Mouse (Mus musculus) hindbrain, embryonic 12.5 days (tissue): ENCODE measurements around the gene Mars. TPM values are rescaled to one million over a fixed set of nuclear protein-coding genes. Genes with fewer than 3 reads are reported as not detected.
A peak's percentile ranks its signal among the peaks of the same experiment; 100 is the strongest.

Experiments
- ATAC-seq: fragments of 200-750 bp; cut with Nextera tagmentation; 2 replicates; pipeline ENCODE4 v1.8.0; 2017; ENCODE audit warnings: moderate TSS enrichment; ENCODE audit not compliant: low FRiP score
- H3K27ac ChIP-seq: fragments of 300-500 bp; sonication (generic); 2 replicates; pipeline ENCODE4 v1.5.1; 2016; ENCODE audit warnings: mild to moderate bottlenecking
- H3K27me3 ChIP-seq: fragments of 300-500 bp; sonication (generic); 2 replicates; pipeline ENCODE4 v1.6.1; 2016; ENCODE audit warnings: mild to moderate bottlenecking
- H3K36me3 ChIP-seq: fragments of 300-500 bp; sonication (generic); 2 replicates; pipeline ENCODE4 v1.6.1; 2016; ENCODE audit warnings: mild to moderate bottlenecking
- H3K4me1 ChIP-seq: fragments of 300-500 bp; sonication (generic); 2 replicates; pipeline ENCODE4 v1.6.1; 2016
- H3K4me2 ChIP-seq: fragments of 300-500 bp; sonication (generic); replicated peaks from 2 replicates; pipeline ENCODE4 v1.6.1; 2016; ENCODE audit warnings: mild to moderate bottlenecking
- H3K4me3 ChIP-seq: fragments of 300-500 bp; sonication (generic); 2 replicates; pipeline ENCODE4 v1.5.1; 2016; ENCODE audit warnings: mild to moderate bottlenecking
- H3K9ac ChIP-seq: fragments of 300-500 bp; sonication (generic); 2 replicates; pipeline ENCODE4 v1.6.1; 2016; ENCODE audit warnings: mild to moderate bottlenecking, moderate library complexity
- H3K9me3 ChIP-seq: fragments of 300-500 bp; sonication (generic); replicated peaks from 2 replicates; pipeline ENCODE4 v1.6.1; 2016; ENCODE audit warnings: mild to moderate bottlenecking
- WGBS: fragments of 180-500 bp; shearing (Covaris S2); methylation state at CpG from one replicate; pipeline ENCODE4 v1.1.7; 2016; 5-methylcytosine and 5-hydroxymethylcytosine counted together
- polyA plus RNA-seq: library from polyadenylated mRNA; unstranded; fragments of >200 nt; fragmentation: Nextera tagmentation; extraction: Ambion mirVana; gene quantifications from 2 replicates; pipeline ENCODE4 v1.2.1, GENCODE M21; 2016

The Mars gene
- polyA plus RNA-seq, 1 experiment from 2014 or later = 142 TPM

DNA sequence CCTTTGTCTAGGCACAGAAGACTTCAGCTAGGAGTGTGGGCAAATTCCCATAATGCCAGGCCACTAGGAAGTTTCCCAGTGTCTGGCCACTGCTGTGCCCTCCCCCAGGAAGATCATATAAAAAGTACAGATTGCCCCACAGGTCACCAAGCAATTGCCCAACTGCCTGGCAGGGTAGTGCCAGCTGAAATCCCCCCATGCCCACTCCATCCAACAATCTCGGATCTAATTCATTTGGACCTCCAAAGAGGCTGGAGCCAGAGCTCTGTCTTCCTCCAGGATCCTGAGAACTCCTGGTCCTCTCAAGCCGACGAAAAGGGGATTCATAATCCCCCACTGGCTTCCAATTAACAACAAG is 23.7 kb downstream of the Mars start:
- 5% methylated on average over 3 of the region's 3 CpGs for WGBS
- ATAC-seq = no peak
- Histone ChIP-seq H3K4me2 (peak overlapping the region; percentile 92), H3K4me1 (peaks cover 52% of the 10 kb centered on the region), H3K9ac (peak overlapping the region; percentile 88), H3K9me3 (no peaks in the 10 kb centered on the region), H3K4me3 (peak overlapping the region; percentile 66), H3K27me3 (no peaks in the 10 kb centered on the region), H3K36me3 (peaks cover 38% of the 10 kb centered on the region), H3K27ac (peak overlapping the region; percentile 97)

DNA sequence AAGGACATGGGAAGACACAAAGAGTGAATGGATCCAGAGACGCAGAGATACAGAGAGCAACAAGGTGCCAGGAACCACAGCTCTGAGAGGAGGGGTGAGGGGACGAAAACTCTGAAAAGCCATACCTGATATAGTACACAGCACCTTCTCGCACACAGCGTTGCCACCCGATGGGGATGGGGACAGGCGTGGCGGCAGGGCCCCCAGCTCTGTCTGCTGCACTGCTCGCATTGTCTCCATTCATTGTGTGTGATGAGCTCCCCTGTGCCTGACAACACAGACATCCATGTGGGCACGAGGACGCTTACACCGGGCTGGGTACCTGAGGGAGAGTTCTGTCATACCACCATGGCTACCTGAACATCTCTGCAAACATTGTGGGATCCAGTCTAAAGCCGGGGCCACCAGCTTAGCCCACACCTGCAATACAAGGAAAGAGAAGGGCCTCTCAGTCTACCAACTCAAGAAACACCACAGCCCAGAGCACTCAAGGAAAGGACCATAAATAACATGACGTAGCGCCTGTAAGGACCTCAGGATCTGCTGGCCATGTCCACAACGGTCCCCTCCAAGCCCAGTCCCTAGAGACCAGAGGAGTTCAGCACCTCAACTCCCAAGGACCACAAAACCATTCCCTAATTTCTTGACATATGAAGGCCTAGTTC is 24.2 kb downstream of the Mars start:
- Histone ChIP-seq H3K36me3 (peaks cover 43% of the 10 kb centered on the region), H3K27me3 (no peaks in the 10 kb centered on the region), H3K4me2 (peak overlapping the region; percentile 92), H3K27ac (peak overlapping the region; percentile 97), H3K9me3 (no peaks in the 10 kb centered on the region), H3K4me1 (peaks cover 50% of the 10 kb centered on the region), H3K4me3 (peak overlapping the region; percentile 66), H3K9ac (peak overlapping the region; percentile 88)
- ATAC-seq = no peak
- WGBS = 74% methylated on average over 15 of the region's 15 CpGs

- peak overlapping the region; percentile 92 for H3K4me2 ChIP-seq
- H3K9me3 ChIP-seq = no peaks in the 10 kb centered on the region
- no peak for ATAC-seq
- H3K4me3 ChIP-seq = peak overlapping the region; percentile 66; the same call in 1 of the 2 replicates
- peak overlapping the region; percentile 88; the same call in 1 of the 2 replicates for H3K9ac ChIP-seq
- H3K4me1 ChIP-seq = peaks cover 43% of the 10 kb centered on the region
- no peak overlapping the region for H3K27ac ChIP-seq
- H3K27me3 ChIP-seq = no peaks in the 10 kb centered on the region
- H3K36me3 ChIP-seq = peaks cover 49% of the 10 kb centered on the region
- 45% methylated on average over 7 of the region's 7 CpGs for WGBS
Observed at GRCm38 (mm10) chr10:127286730-127287129, 24.9 kb downstream of the Mars start.

- 80% methylated on average over 7 of the region's 7 CpGs for WGBS
- Histone ChIP-seq H3K9ac (peak overlapping the region; percentile 28; the same call in 1 of the 2 replicates), H3K36me3 (peaks cover 54% of the 10 kb centered on the region), H3K9me3 (no peaks in the 10 kb centered on the region), H3K4me1 (peaks cover 38% of the 10 kb centered on the region), H3K27ac (peak overlapping the region; percentile 4; the same call in 1 of the 2 replicates), H3K4me3 (no peak overlapping the region), H3K4me2 (peak overlapping the region; percentile 92), H3K27me3 (no peaks in the 10 kb centered on the region)
- ATAC-seq = no peak
Observed at GRCm38 (mm10) chr10:127286194-127286593, 25.4 kb downstream of the Mars start.

DNA sequence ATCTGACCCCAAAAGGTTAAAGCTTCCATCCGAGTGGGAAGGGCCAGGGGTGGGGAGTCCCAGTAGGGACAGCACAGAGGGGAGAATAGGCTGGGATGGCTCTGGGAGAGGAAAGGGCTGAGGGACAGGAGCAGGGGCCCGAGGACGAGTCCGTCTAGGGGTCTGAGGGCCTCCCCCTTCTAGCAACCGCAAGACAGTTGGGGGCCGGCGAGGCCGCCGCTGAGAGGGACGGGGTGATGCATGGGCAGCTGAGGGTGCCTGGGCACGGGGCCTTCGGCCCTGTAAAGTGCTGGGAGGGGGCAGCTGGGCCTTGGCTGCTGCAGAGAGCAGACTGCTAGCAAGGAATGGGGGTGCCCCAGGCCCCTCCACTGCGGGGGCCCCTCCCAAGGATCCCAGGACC is 25.9 kb downstream of the Mars start:
- no peaks in the 10 kb centered on the region for H3K27me3 ChIP-seq
- WGBS = 75% methylated on average over 12 of the region's 13 CpGs
- ATAC-seq = no peak
- H3K4me2 ChIP-seq = peak overlapping the region; percentile 7; the same call in 1 of the 2 replicates
- peaks cover 60% of the 10 kb centered on the region for H3K36me3 ChIP-seq
- H3K9me3 ChIP-seq = no peaks in the 10 kb centered on the region
- H3K27ac ChIP-seq = peak overlapping the region; percentile 4; the same call in 1 of the 2 replicates
- H3K4me1 ChIP-seq = peaks cover 37% of the 10 kb centered on the region
- H3K9ac ChIP-seq = peak overlapping the region; percentile 28
- no peak overlapping the region for H3K4me3 ChIP-seq

- Histone ChIP-seq H3K4me2 (no peak overlapping the region), H3K9me3 (no peaks in the 10 kb centered on the region), H3K27me3 (no peaks in the 10 kb centered on the region), H3K4me1 (peaks cover 35% of the 10 kb centered on the region), H3K9ac (peak overlapping the region; percentile 28; the same call in 1 of the 2 replicates), H3K36me3 (peaks cover 66% of the 10 kb centered on the region), H3K4me3 (no peak overlapping the region), H3K27ac (no peak overlapping the region)
- 70% methylated on average over 11 of the region's 11 CpGs for WGBS
- no peak for ATAC-seq
Observed at GRCm38 (mm10) chr10:127284724-127285500, 26.7 kb downstream of the Mars start.

DNA sequence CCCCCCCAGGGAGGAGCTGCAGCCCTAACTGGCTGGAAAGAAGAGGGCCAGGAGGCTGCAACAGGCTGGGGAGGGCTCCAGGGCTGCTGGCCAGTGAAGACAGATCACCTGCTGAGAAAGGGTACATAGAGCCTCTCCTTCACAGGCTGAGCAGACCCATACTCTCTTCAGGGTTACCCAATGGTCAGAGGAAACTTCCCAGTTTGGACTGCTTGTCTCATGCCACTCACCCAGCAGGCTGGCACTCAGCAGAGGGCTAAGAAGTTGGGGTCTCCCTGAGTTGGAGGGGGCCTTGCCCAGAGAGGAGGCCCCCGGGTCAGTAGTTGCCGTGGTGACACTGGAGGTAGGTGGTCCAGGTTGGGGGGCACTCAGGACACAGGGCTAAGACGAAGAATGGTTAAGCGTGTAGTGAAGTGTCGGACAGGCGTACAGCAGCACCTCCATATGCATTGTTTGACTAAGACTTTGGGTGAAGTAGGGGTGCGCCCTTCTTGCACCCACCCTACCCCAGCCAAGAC is 27.4 kb downstream of the Mars start:
- no peak overlapping the region for H3K9ac ChIP-seq
- 0 out of 2 replicates have a peak overlapping the region, but pooled peaks have one; percentile 19 for H3K27ac ChIP-seq
- H3K36me3 ChIP-seq = peaks cover 73% of the 10 kb centered on the region
- no peaks in the 10 kb centered on the region for H3K27me3 ChIP-seq
- H3K9me3 ChIP-seq = no peaks in the 10 kb centered on the region
- 92% methylated on average over 7 of the region's 7 CpGs for WGBS
- ATAC-seq = no peak
- no peak overlapping the region for H3K4me2 ChIP-seq
- H3K4me1 ChIP-seq = peaks cover 31% of the 10 kb centered on the region
- no peak overlapping the region for H3K4me3 ChIP-seq

GRCm38 (mm10) chr10:127282620-127283215 is 28.9 kb downstream of the Mars start:
- no peak overlapping the region for H3K4me2 ChIP-seq
- WGBS = 90% methylated on average over 13 of the region's 13 CpGs
- H3K9ac ChIP-seq = no peak overlapping the region
- no peaks in the 10 kb centered on the region for H3K27me3 ChIP-seq
- H3K36me3 ChIP-seq = peaks cover 88% of the 10 kb centered on the region
- no peak overlapping the region for H3K27ac ChIP-seq
- no peak for ATAC-seq
- H3K4me3 ChIP-seq = no peak overlapping the region
- H3K4me1 ChIP-seq = peaks cover 28% of the 10 kb centered on the region
- H3K9me3 ChIP-seq = no peaks in the 10 kb centered on the region

DNA sequence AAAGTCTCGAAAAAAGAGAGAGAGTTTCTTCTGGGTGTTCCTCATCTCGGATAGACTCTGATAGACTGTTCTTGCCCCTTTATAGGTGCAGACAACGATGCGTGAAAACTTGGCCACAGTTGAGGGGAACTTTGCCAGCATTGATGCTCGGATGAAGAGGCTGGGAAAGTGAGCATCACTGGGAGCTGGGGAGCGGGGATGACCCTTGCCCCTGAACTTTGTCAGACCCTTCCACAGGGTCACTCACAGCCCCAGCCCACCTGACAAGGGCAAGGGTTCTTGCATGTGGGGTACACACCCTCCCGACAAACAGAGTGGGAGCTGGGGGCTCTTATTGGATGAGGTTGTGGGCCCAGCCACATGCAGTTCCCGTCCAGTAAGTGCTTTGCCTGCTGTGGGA is 30.3 kb downstream of the Mars start:
- H3K36me3 ChIP-seq = peaks cover 97% of the 10 kb centered on the region

DNA sequence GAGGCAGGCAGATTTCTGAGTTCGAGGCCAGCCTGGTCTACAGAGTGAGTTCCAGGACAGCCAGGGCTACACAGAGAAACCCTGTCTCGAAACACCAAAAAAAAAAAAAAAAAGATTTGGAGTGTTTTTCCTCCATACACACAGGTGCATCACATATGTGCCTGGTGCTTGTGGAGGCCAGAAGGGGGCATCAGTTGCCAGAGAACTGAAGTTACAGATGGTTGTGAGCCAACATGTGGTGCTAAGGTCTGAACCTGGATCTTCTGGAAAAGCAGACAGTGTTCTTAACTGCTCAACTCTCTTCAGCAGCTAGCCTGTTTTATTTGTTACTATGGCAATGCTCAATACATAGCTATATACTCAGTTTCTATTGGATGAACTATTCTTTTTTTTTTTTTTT is 31.9 kb downstream of the Mars start:
- peaks cover 1% of the 10 kb centered on the region for H3K4me1 ChIP-seq
- peaks cover 96% of the 10 kb centered on the region for H3K36me3 ChIP-seq
- H3K4me2 ChIP-seq = no peak overlapping the region
- ATAC-seq = no peak
- H3K4me3 ChIP-seq = no peak overlapping the region
- H3K9ac ChIP-seq = no peak overlapping the region
- H3K27me3 ChIP-seq = no peaks in the 10 kb centered on the region
- H3K9me3 ChIP-seq = no peaks in the 10 kb centered on the region
- 94% methylated on average over 2 of the region's 2 CpGs for WGBS
- H3K27ac ChIP-seq = no peak overlapping the region

More for the DNA sequence above, 30.3 kb downstream of the Mars start:
- no peak for ATAC-seq
- H3K27ac ChIP-seq = no peak overlapping the region
- no peak overlapping the region for H3K9ac ChIP-seq
- peaks cover 14% of the 10 kb centered on the region for H3K4me1 ChIP-seq
- no peak overlapping the region for H3K4me3 ChIP-seq
- 89% methylated on average over 8 of the region's 8 CpGs for whole genome bisulfite sequencing
- H3K9me3 ChIP-seq = no peaks in the 10 kb centered on the region
- H3K4me2 ChIP-seq = no peak overlapping the region
- no peaks in the 10 kb centered on the region for H3K27me3 ChIP-seq

- no peak for ATAC-seq
- Histone ChIP-seq H3K4me1 (peaks cover 8% of the 10 kb centered on the region), H3K9me3 (no peaks in the 10 kb centered on the region), H3K27ac (no peak overlapping the region), H3K36me3 (peaks cover 90% of the 10 kb centered on the region), H3K4me2 (no peak overlapping the region), H3K27me3 (no peaks in the 10 kb centered on the region), H3K9ac (no peak overlapping the region), H3K4me3 (no peak overlapping the region)
- 84% methylated on average over 11 of the region's 11 CpGs for WGBS
Observed at GRCm38 (mm10) chr10:127274261-127275022, 37.1 kb downstream of the Mars start.
